Mouse (Mus musculus) ES-E14 (cell line): Measurements from ENCODE around the gene Wdr60. TPM values are rescaled to one million over a fixed set of nuclear protein-coding genes. Genes with fewer than 3 reads are reported as not detected.

Source experiments
- DNase-seq: peaks from one replicate; pipeline ENCODE4 v3.0.0-alpha.2; 2013; ENCODE audit warnings: low read depth, low spot score
- H3K27ac ChIP-seq: 2 replicates; pipeline ENCODE4 v1.5.1; 2012; ENCODE audit warnings: low read depth, mild to moderate bottlenecking, low read length, moderate library complexity, mixed read lengths; ENCODE audit not compliant: poor library complexity, insufficient read depth, severe bottlenecking
- H3K36me3 ChIP-seq: 2 replicates; pipeline ENCODE4 v1.6.1; 2012; ENCODE audit warnings: mild to moderate bottlenecking, low read length, moderate library complexity, mixed read lengths; ENCODE audit not compliant: control insufficient read depth, poor library complexity, insufficient read depth, severe bottlenecking
- H3K4me1 ChIP-seq, 2 experiments: fragments of 150-350 bp in 1 of 2; sonication (generic) in 1 of 2; 2 replicates each; pipeline ENCODE4 v1.6.1; 2012; ENCODE audit warnings: low read length in 2 of 2, mild to moderate bottlenecking in 1 of 2, mixed read lengths in 1 of 2; ENCODE audit not compliant: control insufficient read depth in 2 of 2, insufficient read depth in 2 of 2, poor library complexity in 1 of 2
- H3K4me3 ChIP-seq, 2 experiments: fragments of 150-350 bp in 1 of 2; sonication (generic) in 1 of 2; 2 replicates each; pipeline ENCODE4 v1.5.1; 2012; ENCODE audit warnings: low read length in 2 of 2, low read depth in 1 of 2, mild to moderate bottlenecking in 1 of 2, mixed read lengths in 1 of 2; ENCODE audit not compliant: insufficient read depth in 1 of 2, poor library complexity in 1 of 2, severe bottlenecking in 1 of 2
- H3K9ac ChIP-seq: 2 replicates; pipeline ENCODE4 v1.6.1; 2012; ENCODE audit warnings: low read depth, mild to moderate bottlenecking, low read length, mixed read lengths; ENCODE audit not compliant: poor library complexity, insufficient read depth, severe bottlenecking
- H3K9me3 ChIP-seq: fragments of 150-350 bp; sonication (generic); 2 replicates; pipeline ENCODE4 v1.6.1; 2012; ENCODE audit warnings: low read depth, mild to moderate bottlenecking, low read length; ENCODE audit not compliant: control insufficient read depth, insufficient read depth
- CHD2 ChIP-seq: IDR thresholded peaks from 2 replicates; pipeline ENCODE4 v1.6.1; 2014; ENCODE audit warnings: mild to moderate bottlenecking, low read depth, low read length, inconsistent platforms
- HCFC1 ChIP-seq: IDR thresholded peaks from 2 replicates; pipeline ENCODE4 v1.6.1; 2012; ENCODE audit warnings: low read length, inconsistent platforms, borderline replicate concordance; ENCODE audit not compliant: insufficient read depth
- MAFK ChIP-seq: IDR thresholded peaks from 2 replicates; pipeline ENCODE4 v1.6.1; 2014; ENCODE audit warnings: mild to moderate bottlenecking, low read depth, low read length, inconsistent platforms; ENCODE audit not compliant: insufficient read depth
- ZC3H11A ChIP-seq: IDR thresholded peaks from 2 replicates; pipeline ENCODE4 v1.6.1; 2012; ENCODE audit warnings: low read depth, mild to moderate bottlenecking, inconsistent platforms, low read length, borderline replicate concordance
- ZNF384 ChIP-seq: IDR thresholded peaks from 2 replicates; pipeline ENCODE4 v1.6.1; 2012; ENCODE audit warnings: low read depth, low read length, inconsistent platforms
- in situ Hi-C, 2 experiments: fragments of 600-800 bp; cut with MboI; formaldehyde crosslinking; loops; one replicate each; pipeline ENCODE4 v1.15.1; 2025; ENCODE audit warnings: low sequenced_read_pairs in 2 of 2, inconsistent platforms in 1 of 2; ENCODE audit not compliant: unreplicated experiment in 2 of 2
- total RNA-seq: library from RNA; depleted of rRNA; stranded (reverse); fragments of 300-350 nt; gene quantifications from 2 replicates; pipeline ENCODE4 v1.2.3, GENCODE M21; 2012; rRNA removed

The Wdr60 gene
- total RNA-seq, 1 experiment: 5.6 TPM

DNA sequence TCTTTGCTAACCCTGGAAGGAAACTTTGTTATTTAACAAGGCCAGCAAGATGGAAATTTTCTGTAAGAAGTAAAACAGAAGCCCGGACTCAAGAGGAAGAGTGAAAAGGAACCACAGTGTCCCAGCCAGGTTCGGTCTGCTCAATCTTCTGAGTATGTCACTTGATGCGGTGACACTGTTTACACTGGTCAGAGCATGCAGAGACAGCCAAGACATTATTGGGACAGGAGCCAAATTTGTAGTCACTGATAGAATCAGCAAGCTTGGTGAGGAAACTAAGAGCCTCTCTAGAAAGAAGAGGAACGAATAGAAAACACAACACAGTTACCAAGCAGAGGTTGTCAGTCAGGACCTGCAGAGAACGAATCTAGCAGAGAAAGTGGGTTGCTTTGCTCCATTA, 93.2 kb downstream of the Wdr60 start:
- no peak for DNase-seq
- Histone ChIP-seq H3K36me3 (no peaks in the 10 kb centered on the region), H3K4me3 (no peak overlapping the region), H3K27ac (no peak overlapping the region), H3K9me3 (no peaks in the 10 kb centered on the region), H3K4me1 (no peaks in the 10 kb centered on the region), H3K9ac (no peak overlapping the region)
- in situ Hi-C loops: no loop called here
- TF ChIP-seq MAFK (no peak), CHD2 (no peak), HCFC1 (no peak), ZC3H11A (no peak), ZNF384 (no peak)

DNA sequence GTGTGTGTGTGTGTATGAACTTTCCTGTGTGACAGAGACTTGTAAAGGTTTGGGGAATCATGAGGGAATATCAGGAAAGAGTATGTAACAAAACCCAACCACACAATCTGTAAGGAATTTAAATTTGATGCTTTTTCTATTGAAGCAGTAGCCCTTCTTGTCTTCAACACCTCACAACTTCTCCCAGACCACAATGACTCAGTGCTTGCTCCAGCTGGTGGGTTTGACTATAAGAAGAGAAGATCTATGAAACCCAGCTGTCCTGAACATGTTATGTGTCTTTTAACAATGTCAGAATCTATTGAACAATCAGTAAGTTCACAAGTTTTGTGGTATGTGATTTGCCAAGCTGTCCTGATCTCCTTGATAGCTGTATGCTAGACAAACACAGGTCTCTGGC, 97.5 kb downstream of the Wdr60 start:
- in situ Hi-C loops: no loop called here
- no peak overlapping the region for H3K27ac ChIP-seq
- H3K4me3 ChIP-seq: no peak overlapping the region
- TF ChIP-seq ZNF384 (no peak), CHD2 (no peak), MAFK (no peak), HCFC1 (no peak), ZC3H11A (no peak)
- no peaks in the 10 kb centered on the region for H3K36me3 ChIP-seq
- no peaks in the 10 kb centered on the region for H3K9me3 ChIP-seq
- DNase-seq: no peak
- H3K4me1 ChIP-seq: no peaks in the 10 kb centered on the region
- no peak overlapping the region for H3K9ac ChIP-seq

DNA sequence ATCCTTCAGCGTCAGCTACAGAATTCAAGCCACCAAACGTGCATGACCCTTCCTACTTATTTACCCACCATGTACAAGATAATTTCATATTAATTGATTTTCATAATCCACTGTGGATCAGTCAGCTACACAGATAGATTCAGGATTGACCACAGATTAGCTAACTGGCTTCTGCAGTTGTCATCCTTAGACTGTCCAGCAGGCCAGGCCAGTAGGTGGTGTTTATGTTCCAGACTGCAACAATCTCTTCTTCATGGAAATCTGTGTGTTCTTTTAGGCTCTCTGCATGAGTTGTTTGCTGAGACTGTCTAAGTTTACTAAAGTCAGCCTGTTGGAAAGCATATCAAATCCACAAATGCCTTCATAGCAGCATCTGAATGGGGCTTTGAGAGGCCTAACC, 103.1 kb downstream of the Wdr60 start:
- Histone ChIP-seq H3K27ac (no peak overlapping the region), H3K4me3 (no peak overlapping the region), H3K4me1 (no peaks in the 10 kb centered on the region), H3K9ac (no peak overlapping the region), H3K9me3 (no peaks in the 10 kb centered on the region), H3K36me3 (no peaks in the 10 kb centered on the region)
- DNase-seq: no peak
- TF ChIP-seq ZC3H11A (no peak), CHD2 (no peak), MAFK (no peak), ZNF384 (no peak), HCFC1 (no peak)
- in situ Hi-C loops: no loop called here

DNA sequence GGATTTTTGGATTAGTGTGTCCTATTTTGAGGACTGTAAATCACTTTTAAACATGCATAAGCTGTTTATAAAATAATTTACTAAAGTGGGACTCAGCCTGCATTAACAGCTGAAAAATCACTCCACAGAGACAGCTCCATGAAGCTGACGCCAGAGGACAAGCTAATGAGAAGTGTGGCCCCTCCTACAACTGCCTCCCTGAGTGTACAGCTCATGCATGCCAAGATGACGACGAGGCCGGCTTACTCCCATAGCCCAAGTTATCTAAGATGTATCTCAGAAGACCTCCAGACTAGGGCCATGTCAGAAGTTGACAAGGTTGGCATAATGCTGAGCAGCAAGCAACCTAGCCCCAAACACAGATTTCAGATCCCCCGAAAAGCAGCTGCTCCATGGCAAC, 103.6 kb downstream of the Wdr60 start:
- Histone ChIP-seq H3K4me3 (no peak overlapping the region), H3K9me3 (no peaks in the 10 kb centered on the region), H3K36me3 (no peaks in the 10 kb centered on the region), H3K4me1 (no peaks in the 10 kb centered on the region), H3K9ac (no peak overlapping the region), H3K27ac (no peak overlapping the region)
- no peak for DNase-seq
- TF ChIP-seq CHD2 (no peak), ZC3H11A (no peak), HCFC1 (no peak), MAFK (no peak)
- in situ Hi-C loops: no loop called here

DNA sequence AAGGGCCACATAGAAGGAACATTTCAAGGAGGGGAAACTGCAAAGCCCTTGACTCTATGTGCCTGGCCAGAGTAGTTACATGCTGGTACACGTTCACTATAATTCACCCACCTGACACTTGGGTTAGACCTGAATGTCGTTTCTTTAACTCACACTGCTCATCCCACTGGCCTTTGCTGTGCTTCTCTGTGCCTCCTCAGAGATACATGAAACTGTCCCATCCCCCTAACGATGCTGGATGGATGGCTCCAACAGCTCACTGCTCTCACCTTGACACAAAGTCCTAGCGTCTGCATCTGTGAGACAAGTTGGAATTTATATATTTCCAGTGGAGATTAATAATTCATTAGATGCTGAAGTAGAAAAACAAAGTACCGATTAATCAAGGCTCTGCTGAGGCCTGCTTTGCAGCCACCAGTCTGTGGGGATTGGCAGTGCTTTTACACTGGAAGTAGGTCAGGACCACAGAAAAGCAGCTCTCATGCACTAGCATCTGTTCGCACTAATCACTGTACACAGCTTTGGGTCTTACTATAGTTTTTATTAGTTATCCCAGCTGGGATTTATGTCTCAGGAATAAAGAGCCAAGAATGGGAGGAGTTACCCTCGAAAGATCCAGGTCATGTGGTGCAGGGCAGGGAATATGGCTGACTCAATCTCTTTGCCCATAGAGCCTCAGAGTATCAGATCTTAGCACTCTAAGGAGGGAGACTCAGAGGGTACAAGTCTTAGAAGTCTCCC, 105.9 kb downstream of the Wdr60 start:
- in situ Hi-C loops: no loop called here

More for the DNA sequence above, 105.9 kb downstream of the Wdr60 start:
- no peak for DNase-seq
- TF ChIP-seq HCFC1 (no peak), ZC3H11A (no peak), MAFK (no peak), CHD2 (no peak), ZNF384 (no peak)
- Histone ChIP-seq H3K36me3 (no peaks in the 10 kb centered on the region), H3K9me3 (no peaks in the 10 kb centered on the region), H3K4me3 (no peak overlapping the region), H3K27ac (no peak overlapping the region), H3K9ac (no peak overlapping the region), H3K4me1 (no peaks in the 10 kb centered on the region)

Other genes with a start within 250 kb of the Wdr60 start
- gene Zfp386, start 215.3 kb downstream of the Wdr60 start, total RNA-seq: 29.0 and 30.5 TPM in 2 replicates
- gene Vipr2, start 185.3 kb downstream of the Wdr60 start, total RNA-seq: 0.05 and 0.98 TPM in 2 replicates
- gene Gm11027, start 12.4 kb upstream of the Wdr60 start, total RNA-seq: not detected in 2 replicates
- 44.2 and 50.4 TPM in 2 replicates for gene Esyt2, start 18.2 kb upstream of the Wdr60 start, total RNA-seq
- 42.4 and 55.4 TPM in 2 replicates for gene Ncapg2, start 142.4 kb upstream of the Wdr60 start, total RNA-seq
- 0.40 and 1.3 TPM in 2 replicates for gene Ptprn2, start 222.7 kb upstream of the Wdr60 start, total RNA-seq